Mouse (Mus musculus) small intestine, adult 2 months (tissue): ENCODE data around the gene Gm49403.

Experiments used
- CTCF ChIP-seq: fragments of 200-500 bp; IDR thresholded peaks from 2 replicates; pipeline ENCODE4 v1.5.1; 2012; ENCODE audit warnings: low read depth, mild to moderate bottlenecking, control low read depth, inconsistent platforms, low read length, moderate library complexity, mixed read lengths; ENCODE audit not compliant: insufficient replicate concordance, insufficient read length; ENCODE audit errors: extremely low read depth
- POLR2A ChIP-seq: fragments of 200-500 bp; IDR thresholded peaks from 2 replicates; pipeline ENCODE4 v1.6.1; 2012; ENCODE audit warnings: low read depth, mild to moderate bottlenecking, control low read depth, inconsistent platforms, low read length, moderate library complexity

DNA sequence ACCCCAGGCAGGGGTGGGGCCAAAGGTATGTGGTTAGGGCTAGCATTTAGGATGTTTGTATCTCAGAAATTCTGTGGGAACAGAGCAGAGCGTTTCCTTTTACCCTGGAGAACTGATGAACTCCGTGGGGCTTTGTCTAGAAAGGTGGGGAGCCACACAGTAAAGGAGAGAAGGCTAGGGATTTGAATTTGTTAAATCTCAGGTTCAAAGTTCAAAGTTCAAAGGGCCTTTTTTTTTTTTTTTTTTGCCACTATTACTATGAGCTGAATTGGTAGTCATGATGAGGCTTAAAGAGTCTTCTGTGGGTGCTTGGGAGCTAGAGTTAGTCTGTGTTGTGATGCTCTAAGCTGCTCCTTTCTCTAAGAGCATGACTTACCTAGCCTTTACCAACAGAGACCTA, 53.0 kb downstream of the Gm49403 start:
- TF ChIP-seq CTCF (no peak), POLR2A (no peak)
